Mouse (Mus musculus): ENCODE data around the gene H2-T3. TPM values are rescaled to one million over a fixed set of nuclear protein-coding genes. Genes with fewer than 3 reads are reported as not detected.
"Not testable (repeated sequence)": the region's sequence is repeated elsewhere in the genome, so short reads cannot be mapped to it uniquely, and the experiment has no call there.

Gene H2-T3
- polyA plus RNA-seq, 1 experiment from 2014 or later: 0.12 TPM

DNA sequence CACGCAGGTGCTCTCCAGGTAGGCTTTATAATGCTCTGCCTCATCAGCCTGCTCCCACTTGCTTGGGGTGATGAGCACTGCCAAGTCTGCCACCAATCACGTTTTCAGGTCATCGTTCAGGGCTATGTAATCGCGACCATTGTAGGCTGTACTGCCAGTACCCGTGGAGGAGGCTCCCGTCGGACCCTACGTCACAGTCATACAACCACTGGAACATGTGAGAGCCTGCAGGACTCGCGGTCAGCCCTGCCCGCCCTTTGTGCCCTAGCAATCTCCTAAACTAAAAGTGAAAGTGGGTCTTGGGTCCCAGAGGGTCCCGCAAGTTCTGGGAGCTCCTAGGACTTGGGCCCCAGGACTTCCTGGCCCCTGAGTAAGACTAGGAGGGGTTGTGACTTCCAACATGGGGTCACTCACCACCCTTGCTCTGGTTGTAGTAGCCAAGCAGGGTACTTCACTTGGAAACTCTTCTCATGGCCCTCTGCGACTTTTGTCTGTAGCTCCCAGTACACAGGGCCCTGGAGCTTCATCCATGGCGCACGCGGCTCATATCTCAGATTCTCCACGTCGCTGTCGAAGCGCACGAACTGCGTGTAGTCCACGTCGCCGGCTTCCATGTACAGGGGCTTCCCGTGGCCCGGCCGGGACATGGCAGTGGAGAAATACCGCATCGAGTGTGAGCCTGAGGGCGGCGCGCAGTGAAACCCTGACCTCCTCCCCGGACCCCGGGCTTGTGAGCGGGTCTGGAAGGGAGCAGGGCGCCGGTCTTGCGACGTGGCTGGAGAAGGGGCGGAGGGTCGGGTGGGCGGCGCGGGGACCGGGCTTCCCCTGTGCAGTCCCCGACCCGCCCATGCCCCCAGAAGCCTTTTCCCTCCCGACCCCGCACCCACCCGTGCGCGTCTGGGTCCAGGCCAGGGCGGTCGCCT, 28.7 kb downstream of the H2-T3 start:
- Histone ChIP-seq H3K4me2 (replicated peaks; ENCODE audit: low read depth, low read length) (peak overlapping the region; percentile 60), H3K36me3 (ENCODE audit: insufficient read depth, low read length) (no peaks in the 10 kb centered on the region), H3K27me3 (replicated peaks; ENCODE audit: insufficient read depth, low read length) (0 out of 2 replicates have a peak, but pooled peaks cover 7% of the 10 kb centered on the region), H3K9ac (replicated peaks; ENCODE audit: low read depth) (no peak overlapping the region; the same call in 1 of the 2 replicates), H3K4me1 (ENCODE audit: insufficient read depth, low read depth, low read length) (no peaks in the 10 kb centered on the region), H3K27ac (ENCODE audit: low read length) (no peak overlapping the region), H3K4me3 (ENCODE audit: low read depth, low read length) (peak overlapping the region; percentile 34), H3K9me3 (ENCODE audit: low read length) (no peaks in the 10 kb centered on the region)
- 3% methylated on average over 54 of the region's 56 CpGs for WGBS
- peak; percentile 57 for DNase-seq (ENCODE audit: low spot score)
- TF ChIP-seq CTCF (IDR thresholded peaks at IDR 0.05): no peak
- no peak for TF ChIP-seq EP300 (IDR thresholded peaks at IDR 0.05)
- ATAC-seq: peak; percentile 85

DNA sequence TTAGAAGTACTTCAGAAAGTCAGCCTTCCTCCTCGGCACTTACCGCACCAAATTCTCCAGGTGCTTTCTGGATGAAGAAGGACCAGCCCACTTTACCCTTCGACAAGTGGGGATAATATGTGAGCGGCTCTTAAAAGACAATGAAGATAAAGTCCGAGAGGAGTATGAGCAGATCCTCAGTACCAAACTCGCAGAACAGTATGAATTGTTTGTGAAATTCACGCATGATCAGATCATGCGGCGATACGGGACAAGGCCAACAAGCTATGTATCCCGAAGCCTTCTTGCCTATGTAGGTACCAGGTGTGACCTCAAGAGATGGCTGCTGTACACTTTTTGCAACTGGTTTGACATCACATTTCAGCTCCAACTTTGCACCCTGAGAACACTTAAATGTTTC, 31.8 kb downstream of the H2-T3 start:
- not testable (repeated sequence) for ATAC-seq; H3K9ac ChIP-seq (replicated peaks; ENCODE audit: low read depth); H3K27ac ChIP-seq (ENCODE audit: low read length); DNase-seq (ENCODE audit: low spot score); H3K36me3 ChIP-seq (ENCODE audit: insufficient read depth, low read length); H3K9me3 ChIP-seq (ENCODE audit: low read length); H3K27me3 ChIP-seq (replicated peaks; ENCODE audit: insufficient read depth, low read length); H3K4me1 ChIP-seq (ENCODE audit: insufficient read depth, low read depth, low read length)
- H3K4me2 ChIP-seq (replicated peaks; ENCODE audit: low read depth, low read length): peak overlapping the region; percentile 56; the same call in 1 of the 2 replicates
- 6% methylated on average over 11 of the region's 11 CpGs for WGBS
- 0 out of 2 replicates have a peak overlapping the region, but pooled peaks have one; percentile 23 for H3K4me3 ChIP-seq (ENCODE audit: low read depth, low read length)

DNA sequence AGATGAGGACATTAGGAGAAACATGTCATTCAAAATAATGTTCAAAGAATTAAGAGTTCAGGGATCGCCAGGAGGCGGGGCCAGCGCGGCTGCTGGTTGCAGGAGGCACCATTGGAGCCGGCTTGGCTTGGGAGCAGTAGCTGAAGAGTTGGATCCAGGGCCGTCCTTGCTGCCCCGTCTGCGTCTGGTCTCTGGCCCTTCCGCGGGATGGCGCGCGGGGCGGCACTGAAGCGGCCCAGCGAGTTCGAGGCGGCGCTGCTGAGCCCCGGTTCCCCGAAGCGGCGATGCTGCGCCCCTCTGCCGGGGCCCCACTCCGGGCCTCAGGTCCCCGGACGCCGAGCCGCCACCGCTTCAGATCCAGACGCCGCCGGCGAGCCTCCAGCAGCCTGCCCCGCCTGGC, 32.3 kb downstream of the H2-T3 start:
- TF ChIP-seq CTCF (IDR thresholded peaks at IDR 0.05): peak; percentile 18; the same call in 1 of the 2 replicates
- 0 out of 2 replicates have a peak, but pooled peaks have one; percentile 11 for ATAC-seq
- peak overlapping the region; percentile 23 for H3K4me3 ChIP-seq (ENCODE audit: low read depth, low read length)
- not testable (repeated sequence) for H3K36me3 ChIP-seq (ENCODE audit: insufficient read depth, low read length); H3K4me1 ChIP-seq (ENCODE audit: insufficient read depth, low read depth, low read length); H3K9me3 ChIP-seq (ENCODE audit: low read length); H3K27me3 ChIP-seq (replicated peaks; ENCODE audit: insufficient read depth, low read length); H3K27ac ChIP-seq (ENCODE audit: low read length)
- H3K4me2 ChIP-seq (replicated peaks; ENCODE audit: low read depth, low read length): peak overlapping the region; percentile 56
- WGBS: 1% methylated on average over 30 of the region's 36 CpGs
- 0 out of 2 replicates have a peak overlapping the region, but pooled peaks have one; percentile 26 for H3K9ac ChIP-seq (replicated peaks; ENCODE audit: low read depth)
- DNase-seq (ENCODE audit: low spot score): peak; percentile 15

DNA sequence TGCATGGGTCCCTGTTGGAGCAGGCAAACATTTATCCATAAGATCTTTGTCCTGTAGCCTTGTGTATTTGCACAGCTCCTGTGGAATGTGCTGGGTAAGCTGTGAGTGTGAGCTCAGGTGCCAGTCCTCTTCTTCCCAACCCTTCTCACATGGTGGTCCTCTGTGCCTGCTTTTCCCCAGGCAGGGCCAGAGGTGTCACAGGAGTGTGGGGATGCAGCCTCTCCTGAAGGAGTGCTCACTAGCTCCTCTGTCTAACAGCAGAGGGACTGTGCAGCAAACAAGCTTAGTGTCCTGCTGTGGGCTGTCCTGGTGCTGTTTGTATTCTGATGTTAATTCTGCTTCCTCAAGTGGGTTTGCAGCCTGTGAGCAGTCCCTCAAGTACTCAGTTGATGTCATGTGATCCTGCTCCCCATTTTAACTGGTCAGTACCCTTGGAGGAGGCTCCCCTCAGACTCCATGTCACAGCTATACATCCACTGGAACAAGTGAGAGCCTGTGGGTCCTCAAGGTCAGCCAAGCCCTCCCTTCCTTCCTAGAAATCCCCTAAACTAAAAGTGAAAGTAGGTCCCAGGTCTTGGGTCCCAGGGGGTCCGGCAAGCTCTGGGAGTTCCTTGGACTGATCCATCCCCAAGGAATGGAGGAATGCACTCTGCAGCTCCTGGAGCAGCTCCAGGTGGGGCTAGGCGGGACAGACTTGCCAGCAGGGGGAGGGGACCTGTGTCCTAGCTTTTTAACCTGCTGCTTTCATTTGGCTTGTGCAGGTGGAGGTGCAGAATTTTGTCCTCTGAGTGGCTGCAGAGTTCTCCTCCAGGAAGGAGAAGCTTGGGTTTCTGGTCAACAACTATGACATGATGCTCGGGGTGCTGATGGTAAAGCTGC, 35.6 kb downstream of the H2-T3 start:
- no peak overlapping the region for H3K9ac ChIP-seq (replicated peaks; ENCODE audit: low read depth)

DNA sequence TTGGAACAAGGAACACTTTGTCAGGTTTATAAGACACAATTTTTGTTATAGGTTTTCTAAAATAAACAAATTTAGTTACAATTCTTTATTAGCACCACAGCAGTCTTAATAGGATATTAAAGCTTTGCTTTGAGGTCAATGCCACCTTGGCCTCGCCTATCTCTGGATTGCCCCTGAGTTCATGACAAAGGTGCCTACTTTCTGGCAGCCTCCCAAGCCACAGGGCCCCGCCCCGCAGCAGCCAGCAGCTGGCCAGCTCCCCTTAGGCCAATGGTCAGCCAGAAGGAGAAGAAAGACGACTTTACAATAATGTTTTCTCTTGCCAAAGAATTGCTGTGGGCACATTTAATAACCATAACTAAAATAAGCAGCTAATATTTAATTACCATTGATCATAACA, 38.9 kb downstream of the H2-T3 start:
- not testable (repeated sequence) for ATAC-seq; H3K9ac ChIP-seq (replicated peaks; ENCODE audit: low read depth); H3K4me3 ChIP-seq (ENCODE audit: low read depth, low read length); H3K9me3 ChIP-seq (ENCODE audit: low read length); H3K27ac ChIP-seq (ENCODE audit: low read length); H3K4me2 ChIP-seq (replicated peaks; ENCODE audit: low read depth, low read length); H3K27me3 ChIP-seq (replicated peaks; ENCODE audit: insufficient read depth, low read length); H3K4me1 ChIP-seq (ENCODE audit: insufficient read depth, low read depth, low read length); DNase-seq (ENCODE audit: low spot score); H3K36me3 ChIP-seq (ENCODE audit: insufficient read depth, low read length)
- 29% methylated on average over 4 of the region's 4 CpGs for WGBS

More for the DNA sequence above, 35.6 kb downstream of the H2-T3 start:
- no peaks in the 10 kb centered on the region for H3K9me3 ChIP-seq (ENCODE audit: low read length)
- H3K4me2 ChIP-seq (replicated peaks; ENCODE audit: low read depth, low read length): peak overlapping the region; percentile 39
- ATAC-seq (peak; percentile 91), DNase-seq (ENCODE audit: low spot score) (peak; percentile 72)
- 10% methylated on average over 3 of the region's 3 CpGs for WGBS
- H3K27me3 ChIP-seq (replicated peaks; ENCODE audit: insufficient read depth, low read length): no peaks in the 10 kb centered on the region
- TF ChIP-seq CTCF (IDR thresholded peaks at IDR 0.05) (peak; percentile 25; the same call in 1 of the 2 replicates), EP300 (IDR thresholded peaks at IDR 0.05) (no peak)
- H3K4me1 ChIP-seq (ENCODE audit: insufficient read depth, low read depth, low read length): no peaks in the 10 kb centered on the region
- H3K36me3 ChIP-seq (ENCODE audit: insufficient read depth, low read length): no peaks in the 10 kb centered on the region
- no peak overlapping the region for H3K27ac ChIP-seq (ENCODE audit: low read length)
- H3K4me3 ChIP-seq (ENCODE audit: low read depth, low read length): no peak overlapping the region

- not testable (repeated sequence) for H3K4me2 ChIP-seq (replicated peaks; ENCODE audit: low read depth, low read length); H3K27me3 ChIP-seq (replicated peaks; ENCODE audit: insufficient read depth, low read length); H3K4me1 ChIP-seq (ENCODE audit: insufficient read depth, low read depth, low read length); ATAC-seq; H3K9me3 ChIP-seq (ENCODE audit: low read length); H3K36me3 ChIP-seq (ENCODE audit: insufficient read depth, low read length); DNase-seq (ENCODE audit: low spot score); H3K27ac ChIP-seq (ENCODE audit: low read length); H3K4me3 ChIP-seq (ENCODE audit: low read depth, low read length); H3K9ac ChIP-seq (replicated peaks; ENCODE audit: low read depth)
- 76% methylated on average over 5 of the region's 5 CpGs for WGBS
Measured at GRCm38 (mm10) chr17:36148468-36148867, 41.6 kb downstream of the H2-T3 start.

DNA sequence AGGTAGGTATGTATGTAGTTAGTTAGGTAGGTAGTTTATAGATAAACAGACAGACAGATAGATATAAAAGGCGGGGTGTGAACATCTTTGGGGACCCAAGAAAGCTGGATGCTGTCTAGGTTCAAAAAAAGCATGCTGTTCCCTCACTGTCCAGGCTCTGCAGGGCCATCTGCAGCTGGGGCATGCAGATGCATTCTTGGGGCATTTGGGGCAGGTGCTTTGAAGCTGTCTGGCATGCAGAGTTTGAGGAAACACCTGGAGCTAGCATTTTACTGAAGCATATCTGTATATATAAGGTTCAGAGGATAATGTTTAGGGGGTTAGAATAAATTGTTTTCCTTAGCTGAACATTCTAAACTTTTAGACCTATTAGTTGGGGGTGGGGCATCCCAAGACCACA, 43.1 kb downstream of the H2-T3 start:
- 63% methylated on average over 1 of the region's 1 CpGs for WGBS
- not testable (repeated sequence) for ATAC-seq; DNase-seq (ENCODE audit: low spot score); H3K27ac ChIP-seq (ENCODE audit: low read length); H3K36me3 ChIP-seq (ENCODE audit: insufficient read depth, low read length); H3K4me1 ChIP-seq (ENCODE audit: insufficient read depth, low read depth, low read length); H3K4me2 ChIP-seq (replicated peaks; ENCODE audit: low read depth, low read length); H3K4me3 ChIP-seq (ENCODE audit: low read depth, low read length); H3K9ac ChIP-seq (replicated peaks; ENCODE audit: low read depth); H3K27me3 ChIP-seq (replicated peaks; ENCODE audit: insufficient read depth, low read length); H3K9me3 ChIP-seq (ENCODE audit: low read length)

DNA sequence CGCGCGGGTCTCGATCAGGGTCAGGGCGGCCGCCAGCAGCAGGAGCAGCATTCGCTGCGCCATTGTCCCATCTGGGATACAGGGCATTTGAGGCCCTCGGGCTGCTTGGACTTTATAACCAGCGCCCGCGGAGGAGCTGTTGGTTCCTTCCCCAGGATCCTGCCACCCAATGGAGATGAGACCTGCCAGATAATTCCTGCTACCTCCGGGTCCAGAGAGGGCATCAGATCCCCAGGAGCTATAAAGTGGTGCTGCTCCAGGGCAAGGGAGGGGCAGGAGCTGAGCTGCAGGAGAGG, 44.3 kb downstream of the H2-T3 start:
- Histone ChIP-seq H3K4me2 (replicated peaks; ENCODE audit: low read depth, low read length) (peak overlapping the region; percentile 75), H3K9ac (replicated peaks; ENCODE audit: low read depth) (peak overlapping the region; percentile 39), H3K4me3 (ENCODE audit: low read depth, low read length) (peak overlapping the region; percentile 59)
- not testable (repeated sequence) for H3K27me3 ChIP-seq (replicated peaks; ENCODE audit: insufficient read depth, low read length); ATAC-seq; DNase-seq (ENCODE audit: low spot score); H3K27ac ChIP-seq (ENCODE audit: low read length); H3K36me3 ChIP-seq (ENCODE audit: insufficient read depth, low read length); H3K9me3 ChIP-seq (ENCODE audit: low read length); H3K4me1 ChIP-seq (ENCODE audit: insufficient read depth, low read depth, low read length)
- 4% methylated on average over 12 of the region's 13 CpGs for WGBS

Data from lung, postnatal 0 days (tissue).